Mouse (Mus musculus) lung, postnatal 4 days (tissue): ENCODE measurements around the gene Mrpl48.

Experiments
- DNase-seq, 2 experiments: peaks; one replicate each; pipeline ENCODE4 v3.0.0; 2021

Mrpl48 gene

GRCm38 (mm10) chr7:100608130-100608741 lies at the start of gene Mrpl48:
Gene Mrpl48, minus strand, starts transcription at chr7:100608301.
- DNase-seq: peak; percentile 66 to 74

- no peak for DNase-seq
These were observed 48.6 kb upstream of the Mrpl48 start for GRCm38 (mm10) chr7:100656739-100657138.

- no peak for DNase-seq
These were observed 46.3 kb upstream of the Mrpl48 start for GRCm38 (mm10) chr7:100654441-100654840.

GRCm38 (mm10) chr7:100653480-100654266 lies 45.6 kb upstream of the Mrpl48 start:
- DNase-seq: no peak

- DNase-seq: no peak
These were observed 42.9 kb upstream of the Mrpl48 start for GRCm38 (mm10) chr7:100651011-100651410.

- no peak for DNase-seq
These were observed 42.3 kb upstream of the Mrpl48 start for GRCm38 (mm10) chr7:100650421-100650820.

GRCm38 (mm10) chr7:100649826-100650225 lies 41.7 kb upstream of the Mrpl48 start:
- no peak for DNase-seq

GRCm38 (mm10) chr7:100649095-100649494 lies 41.0 kb upstream of the Mrpl48 start:
- no peak for DNase-seq

- DNase-seq: peak; percentile 53 to 82
These were observed 37.0 kb upstream of the Mrpl48 start for GRCm38 (mm10) chr7:100645147-100645546.

- no peak for DNase-seq
These were observed 34.3 kb upstream of the Mrpl48 start for GRCm38 (mm10) chr7:100642413-100642812.

GRCm38 (mm10) chr7:100637657-100638056 lies 29.6 kb upstream of the Mrpl48 start:
- DNase-seq: peak in 1 of 2 experiments; percentile 45

GRCm38 (mm10) chr7:100624538-100624937 lies 16.4 kb upstream of the Mrpl48 start:
- no peak for DNase-seq

- DNase-seq: no peak
These were observed 14.2 kb upstream of the Mrpl48 start for GRCm38 (mm10) chr7:100622277-100622676.

- DNase-seq: no peak
These were observed 8.2 kb upstream of the Mrpl48 start for GRCm38 (mm10) chr7:100616121-100616857.

- no peak for DNase-seq
These were observed 809 bp upstream of the Mrpl48 start for GRCm38 (mm10) chr7:100608910-100609309.

GRCm38 (mm10) chr7:100607214-100608129 lies 629 bp downstream of the Mrpl48 start, which contains the start of gene Rab6a:
Gene Rab6a, plus strand, starts transcription at chr7:100607410.
- DNase-seq: peak; percentile 98 to 99

GRCm38 (mm10) chr7:100600211-100600610 lies 7.9 kb downstream of the Mrpl48 start:
- no peak for DNase-seq

GRCm38 (mm10) chr7:100593349-100593748 lies 14.8 kb downstream of the Mrpl48 start:
- no peak for DNase-seq

GRCm38 (mm10) chr7:100591522-100591852 lies 16.6 kb downstream of the Mrpl48 start:
- no peak for DNase-seq

- peak; percentile 89 for DNase-seq
These were observed 17.1 kb downstream of the Mrpl48 start for GRCm38 (mm10) chr7:100590845-100591521.

GRCm38 (mm10) chr7:100590504-100590844 lies 17.6 kb downstream of the Mrpl48 start:
- DNase-seq: no peak

- DNase-seq: no peak
These were observed 18.3 kb downstream of the Mrpl48 start for GRCm38 (mm10) chr7:100589816-100590215.
